Mouse (Mus musculus) liver, embryonic 14.5 days (tissue): Measurements from ENCODE around the gene Med13l. TPM values are rescaled to one million over a fixed set of nuclear protein-coding genes. Genes with fewer than 3 reads are reported as not detected.

Experiments used
- ATAC-seq: fragments of 200-750 bp; cut with Nextera tagmentation; 2 replicates; pipeline ENCODE4 v1.8.0; 2017; ENCODE audit warnings: moderate number of reproducible peaks, mild to moderate bottlenecking, moderate library complexity; ENCODE audit not compliant: insufficient read depth
- DNase-seq, 3 experiments: peaks; one replicate each; pipeline ENCODE4 v3.0.0-alpha.2; 2012 to 2013; ENCODE audit warnings: low read depth in 3 of 3, low spot score in 3 of 3
- H3K27ac ChIP-seq: fragments of 300-500 bp; sonication (generic); 2 replicates; pipeline ENCODE4 v1.5.1; 2014; ENCODE audit warnings: moderate library complexity, mild to moderate bottlenecking, control low read depth, inconsistent platforms
- H3K27me3 ChIP-seq: fragments of 300-500 bp; sonication (generic); 2 replicates; pipeline ENCODE4 v1.6.1; 2014; ENCODE audit warnings: mild to moderate bottlenecking, low read length, moderate library complexity; ENCODE audit not compliant: control insufficient read depth, insufficient read depth
- H3K36me3 ChIP-seq: fragments of 300-500 bp; sonication (generic); replicated peaks from 2 replicates; pipeline ENCODE4 v1.6.1; 2014; ENCODE audit warnings: low read depth; ENCODE audit not compliant: control insufficient read depth, insufficient read depth
- H3K4me1 ChIP-seq, 2 experiments: fragments of 200-500 bp in 1 of 2; fragments of 300-500 bp in 1 of 2; sonication (generic) in 1 of 2; replicated peaks; 2 replicates each; pipeline ENCODE4 v1.6.1; 2012 to 2014; ENCODE audit warnings: antibody characterized with exemption in 1 of 2, inconsistent platforms in 1 of 2, low read length in 1 of 2; ENCODE audit not compliant: control insufficient read depth in 2 of 2, insufficient read depth in 2 of 2
- H3K4me2 ChIP-seq: fragments of 300-500 bp; sonication (generic); 2 replicates; pipeline ENCODE4 v1.6.1; 2014; ENCODE audit warnings: low read depth, mild to moderate bottlenecking, control low read depth, moderate library complexity
- H3K4me3 ChIP-seq, 2 experiments: fragments of 200-500 bp in 1 of 2; fragments of 300-500 bp in 1 of 2; sonication (generic) in 1 of 2; 2 replicates each; pipeline ENCODE4 v1.5.1; 2012 to 2014; ENCODE audit warnings: low read depth in 2 of 2, low read length in 2 of 2, mild to moderate bottlenecking in 2 of 2, control low read depth in 1 of 2, inconsistent platforms in 1 of 2, moderate library complexity in 1 of 2; ENCODE audit not compliant: insufficient read depth in 1 of 2
- H3K9ac ChIP-seq: fragments of 300-500 bp; sonication (generic); replicated peaks from 2 replicates; pipeline ENCODE4 v1.6.1; 2014; ENCODE audit warnings: mild to moderate bottlenecking, control low read depth, moderate library complexity
- H3K9me3 ChIP-seq: fragments of 300-500 bp; sonication (generic); 2 replicates; pipeline ENCODE4 v1.6.1; 2016; ENCODE audit warnings: low read length, mixed read lengths; ENCODE audit not compliant: control insufficient read depth
- CTCF ChIP-seq: IDR thresholded peaks from 2 replicates; pipeline ENCODE4 v1.5.1; 2016; ENCODE audit warnings: antibody characterized with exemption, low read depth, control low read depth
- EP300 ChIP-seq: IDR thresholded peaks from 2 replicates; pipeline ENCODE4 v1.6.1; 2016; ENCODE audit warnings: antibody characterized with exemption, low read depth
- WGBS: fragments of 180-500 bp; shearing (Covaris S2); extraction: QIAGEN DNeasy Blood & Tissue Kit; methylation state at CpG from one replicate; pipeline ENCODE4 v1.1.7; 2014; ENCODE audit not compliant: insufficient replicate concordance; 5-methylcytosine and 5-hydroxymethylcytosine counted together
- polyA plus RNA-seq, 2 experiments: library from polyadenylated mRNA; depleted of rRNA in 1 of 2; stranded (reverse) in 1 of 2; unstranded in 1 of 2; fragments of >200 nt; fragmentation: Nextera tagmentation in 1 of 2; extraction: Ambion mirVana in 1 of 2; gene quantifications; 2 replicates each; pipeline versions ENCODE4 v1.2.1 to v1.2.3; 2012 to 2014

Med13l gene
- polyA plus RNA-seq, 2 experiments: 6.4 to 9.9 TPM

GRCm38 (mm10) chr5:118686021-118686420 is 125.5 kb downstream of the Med13l start:
- DNase-seq (no peak), ATAC-seq (no peak)
- Histone ChIP-seq H3K36me3 (peaks cover 8% of the 10 kb centered on the region), H3K9ac (no peak overlapping the region), H3K4me2 (no peak overlapping the region), H3K4me3 (no peak overlapping the region), H3K4me1 (peaks cover 0 to 8% of the 10 kb centered on the region in 2 experiments; a peak in 2 of 4 replicates), H3K27me3 (no peaks in the 10 kb centered on the region), H3K9me3 (no peaks in the 10 kb centered on the region), H3K27ac (no peak overlapping the region)
- TF ChIP-seq CTCF (no peak), EP300 (no peak)
- WGBS: 88% methylated on average over 4 of the region's 4 CpGs

GRCm38 (mm10) chr5:118688886-118689835 is 128.7 kb downstream of the Med13l start:
- ATAC-seq (no peak), DNase-seq (no peak)
- H3K4me1 ChIP-seq: peaks cover 0 to 14% of the 10 kb centered on the region in 2 experiments; a peak in 2 of 4 replicates
- no peaks in the 10 kb centered on the region for H3K9me3 ChIP-seq
- WGBS: 84% methylated on average over 15 of the region's 15 CpGs
- no peaks in the 10 kb centered on the region for H3K27me3 ChIP-seq
- no peak overlapping the region for H3K4me2 ChIP-seq
- TF ChIP-seq EP300: no peak
- TF ChIP-seq CTCF: no peak
- H3K27ac ChIP-seq: no peak overlapping the region
- H3K36me3 ChIP-seq: no peaks in the 10 kb centered on the region
- no peak overlapping the region for H3K4me3 ChIP-seq
- no peak overlapping the region for H3K9ac ChIP-seq

GRCm38 (mm10) chr5:118691025-118691709 is 130.7 kb downstream of the Med13l start:
- WGBS: 72% methylated on average over 10 of the region's 10 CpGs
- ATAC-seq (no peak), DNase-seq (no peak)
- Histone ChIP-seq H3K4me1 (peaks cover 0 to 17% of the 10 kb centered on the region in 2 experiments; a peak in 2 of 4 replicates), H3K36me3 (no peaks in the 10 kb centered on the region), H3K9me3 (no peaks in the 10 kb centered on the region), H3K27me3 (no peaks in the 10 kb centered on the region), H3K9ac (no peak overlapping the region), H3K4me3 (no peak overlapping the region), H3K27ac (no peak overlapping the region), H3K4me2 (no peak overlapping the region)
- TF ChIP-seq EP300 (no peak), CTCF (no peak)

GRCm38 (mm10) chr5:118691710-118692040 is 131.2 kb downstream of the Med13l start:
- no peak overlapping the region for H3K27ac ChIP-seq
- H3K4me1 ChIP-seq: peaks cover 0 to 21% of the 10 kb centered on the region in 2 experiments; a peak in 2 of 4 replicates
- no peaks in the 10 kb centered on the region for H3K36me3 ChIP-seq
- ATAC-seq (0 out of 2 replicates have a peak, but pooled peaks have one; percentile 11), DNase-seq (no peak)
- no peak for TF ChIP-seq EP300
- no peak for TF ChIP-seq CTCF
- H3K9me3 ChIP-seq: no peaks in the 10 kb centered on the region
- 71% methylated on average over 7 of the region's 7 CpGs for WGBS
- H3K4me3 ChIP-seq: no peak overlapping the region
- H3K9ac ChIP-seq: no peak overlapping the region
- no peaks in the 10 kb centered on the region for H3K27me3 ChIP-seq
- no peak overlapping the region for H3K4me2 ChIP-seq

- WGBS: 77% methylated on average over 9 of the region's 9 CpGs
- H3K9ac ChIP-seq: no peak overlapping the region
- peaks cover 0 to 16% of the 10 kb centered on the region in 2 experiments; a peak in 2 of 4 replicates for H3K4me1 ChIP-seq
- 0 out of 2 replicates have a peak, but pooled peaks have one; percentile 26 for ATAC-seq
- no peak overlapping the region for H3K27ac ChIP-seq
- H3K4me2 ChIP-seq: no peak overlapping the region
- DNase-seq: no peak
- H3K4me3 ChIP-seq: no peak overlapping the region
- no peaks in the 10 kb centered on the region for H3K9me3 ChIP-seq
- H3K27me3 ChIP-seq: no peaks in the 10 kb centered on the region
- no peaks in the 10 kb centered on the region for H3K36me3 ChIP-seq
- no peak for TF ChIP-seq CTCF
- no peak for TF ChIP-seq EP300
Measured at GRCm38 (mm10) chr5:118693996-118694395, 133.5 kb downstream of the Med13l start.
